Mouse (Mus musculus) embryonic facial prominence, embryonic 10.5 days (tissue): ENCODE data around the gene Hmx3. TPM values are rescaled to one million over a fixed set of nuclear protein-coding genes. Genes with fewer than 3 reads are reported as not detected.
A peak's percentile ranks its signal among the peaks of the same experiment; 100 is the strongest.

Experiments used
- DNase-seq: peaks from one replicate; pipeline ENCODE4 v3.0.0-alpha.2; 2017; ENCODE audit warnings: low spot score
- H3K27ac ChIP-seq: fragments of 300-500 bp; sonication (generic); replicated peaks from 2 replicates; pipeline ENCODE4 v1.5.1; 2016; ENCODE audit warnings: mild to moderate bottlenecking
- H3K27me3 ChIP-seq: fragments of 300-500 bp; sonication (generic); replicated peaks from 2 replicates; pipeline ENCODE4 v1.6.1; 2016; ENCODE audit warnings: low read depth, mild to moderate bottlenecking; ENCODE audit not compliant: poor library complexity, severe bottlenecking
- H3K36me3 ChIP-seq: fragments of 300-500 bp; sonication (generic); replicated peaks from 2 replicates; pipeline ENCODE4 v1.6.1; 2016; ENCODE audit warnings: mild to moderate bottlenecking, moderate library complexity
- H3K4me1 ChIP-seq: fragments of 300-500 bp; sonication (generic); 2 replicates; pipeline ENCODE4 v1.6.1; 2016
- H3K4me3 ChIP-seq: fragments of 300-500 bp; sonication (generic); 2 replicates; pipeline ENCODE4 v1.5.1; 2016; ENCODE audit warnings: mild to moderate bottlenecking, moderate library complexity
- H3K9me3 ChIP-seq: fragments of 300-500 bp; sonication (generic); 2 replicates; pipeline ENCODE4 v1.6.1; 2016; ENCODE audit warnings: mild to moderate bottlenecking
- WGBS: fragments of 180-500 bp; shearing (Covaris S2); methylation state at CpG from one replicate; pipeline ENCODE4 v1.1.7; 2016; 5-methylcytosine and 5-hydroxymethylcytosine counted together
- polyA plus RNA-seq: library from polyadenylated mRNA; unstranded; fragments of >200 nt; fragmentation: Nextera tagmentation; extraction: Ambion mirVana; gene quantifications from 2 replicates; pipeline ENCODE4 v1.2.1, GENCODE M21; 2016

The Hmx3 gene
- polyA plus RNA-seq, 1 experiment from 2014 or later: 0.10 TPM

GRCm38 (mm10) chr7:131551471-131551870, 8.8 kb downstream of the Hmx3 start:
- under 1% methylated on average over 4 of the region's 4 CpGs for WGBS
- peak; percentile 31 for DNase-seq

DNA sequence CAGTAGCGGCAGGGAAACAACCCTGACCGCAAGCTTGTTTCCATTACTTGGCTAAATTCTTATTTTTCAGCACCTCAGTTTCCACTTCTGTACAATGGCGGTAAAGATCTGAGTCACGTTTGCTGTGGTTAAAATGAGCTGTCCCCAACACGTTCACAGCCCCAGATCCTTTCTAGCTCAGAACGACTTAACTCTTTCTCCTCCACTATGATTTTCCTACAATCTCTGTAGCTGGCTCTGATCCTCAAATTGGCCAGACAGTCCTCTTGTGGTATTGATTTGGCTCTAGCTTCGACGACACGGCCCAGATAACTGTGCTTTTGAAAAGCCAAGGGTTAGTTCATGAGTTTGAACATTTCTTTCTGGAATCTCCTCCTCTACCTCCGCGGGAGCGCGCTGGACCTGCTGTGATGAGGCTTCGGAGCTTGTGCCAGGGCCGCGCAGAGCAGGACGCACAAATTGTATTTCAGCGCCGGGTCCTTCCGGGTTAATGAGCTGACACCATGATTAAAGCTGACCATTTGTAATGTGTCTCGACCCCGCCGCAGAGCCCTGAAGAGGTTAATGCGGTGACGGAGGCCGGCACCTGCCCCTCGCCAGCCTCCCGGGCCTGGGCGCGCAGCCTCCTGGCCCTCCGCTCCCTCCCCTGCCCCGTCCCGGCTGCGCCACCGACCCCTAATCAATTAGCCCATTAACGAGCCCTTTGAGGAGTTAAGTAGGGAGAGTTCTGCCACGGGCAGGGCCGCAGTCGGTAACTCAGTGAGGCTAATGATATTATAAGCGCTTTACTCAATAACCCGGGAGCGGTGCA, 9.5 kb downstream of the Hmx3 start:
- peaks cover 40% of the 10 kb centered on the region for H3K4me1 ChIP-seq
- H3K9me3 ChIP-seq: no peaks in the 10 kb centered on the region
- WGBS: under 1% methylated on average over 42 of the region's 42 CpGs
- H3K27me3 ChIP-seq: peaks cover 100% of the 10 kb centered on the region
- DNase-seq: peak; percentile 63
- H3K36me3 ChIP-seq: no peaks in the 10 kb centered on the region
- H3K4me3 ChIP-seq: peak overlapping the region; percentile 25; the same call in 1 of the 2 replicates
- H3K27ac ChIP-seq: no peak overlapping the region

More at GRCm38 (mm10) chr7:131551471-131551870, 8.8 kb downstream of the Hmx3 start:
- no peaks in the 10 kb centered on the region for H3K36me3 ChIP-seq
- H3K9me3 ChIP-seq: no peaks in the 10 kb centered on the region
- peaks cover 33% of the 10 kb centered on the region for H3K4me1 ChIP-seq
- no peak overlapping the region for H3K27ac ChIP-seq
- no peak overlapping the region for H3K4me3 ChIP-seq
- H3K27me3 ChIP-seq: peaks cover 100% of the 10 kb centered on the region

DNA sequence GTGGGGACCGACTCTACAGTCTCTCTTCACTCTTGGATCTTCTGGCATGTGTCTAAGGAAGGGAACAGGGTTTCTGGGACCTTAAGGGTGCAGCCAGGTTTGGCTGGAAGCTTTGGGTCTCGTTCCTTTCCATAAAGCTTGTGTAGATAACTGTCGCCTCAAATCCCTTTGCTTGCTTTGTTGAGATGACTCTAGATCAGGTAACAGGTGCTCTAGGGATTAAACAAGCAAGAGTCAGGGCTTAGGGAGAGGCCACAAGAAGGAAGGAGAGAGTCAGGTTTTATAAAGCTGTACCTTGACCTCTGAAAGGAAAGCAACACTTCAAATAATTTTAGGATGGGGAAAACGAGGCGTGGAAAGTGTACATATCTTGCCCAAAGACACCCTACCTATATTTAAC, 10.1 kb downstream of the Hmx3 start:
- H3K9me3 ChIP-seq: no peaks in the 10 kb centered on the region
- no peak for DNase-seq
- peaks cover 100% of the 10 kb centered on the region for H3K27me3 ChIP-seq
- no peaks in the 10 kb centered on the region for H3K36me3 ChIP-seq
- under 1% methylated on average over 5 of the region's 5 CpGs for WGBS
- no peak overlapping the region; the same call in 1 of the 2 replicates for H3K4me3 ChIP-seq
- H3K27ac ChIP-seq: no peak overlapping the region
- peaks cover 42% of the 10 kb centered on the region for H3K4me1 ChIP-seq

- Histone ChIP-seq H3K4me3 (peak overlapping the region; percentile 58), H3K4me1 (peaks cover 42% of the 10 kb centered on the region), H3K36me3 (no peaks in the 10 kb centered on the region), H3K9me3 (no peaks in the 10 kb centered on the region), H3K27me3 (peaks cover 100% of the 10 kb centered on the region), H3K27ac (0 out of 2 replicates have a peak overlapping the region, but pooled peaks have one; percentile 35)
- under 1% methylated on average over 38 of the region's 39 CpGs for WGBS
- peak; percentile 79 for DNase-seq
Observed at GRCm38 (mm10) chr7:131553771-131554175, 11.1 kb downstream of the Hmx3 start.

DNA sequence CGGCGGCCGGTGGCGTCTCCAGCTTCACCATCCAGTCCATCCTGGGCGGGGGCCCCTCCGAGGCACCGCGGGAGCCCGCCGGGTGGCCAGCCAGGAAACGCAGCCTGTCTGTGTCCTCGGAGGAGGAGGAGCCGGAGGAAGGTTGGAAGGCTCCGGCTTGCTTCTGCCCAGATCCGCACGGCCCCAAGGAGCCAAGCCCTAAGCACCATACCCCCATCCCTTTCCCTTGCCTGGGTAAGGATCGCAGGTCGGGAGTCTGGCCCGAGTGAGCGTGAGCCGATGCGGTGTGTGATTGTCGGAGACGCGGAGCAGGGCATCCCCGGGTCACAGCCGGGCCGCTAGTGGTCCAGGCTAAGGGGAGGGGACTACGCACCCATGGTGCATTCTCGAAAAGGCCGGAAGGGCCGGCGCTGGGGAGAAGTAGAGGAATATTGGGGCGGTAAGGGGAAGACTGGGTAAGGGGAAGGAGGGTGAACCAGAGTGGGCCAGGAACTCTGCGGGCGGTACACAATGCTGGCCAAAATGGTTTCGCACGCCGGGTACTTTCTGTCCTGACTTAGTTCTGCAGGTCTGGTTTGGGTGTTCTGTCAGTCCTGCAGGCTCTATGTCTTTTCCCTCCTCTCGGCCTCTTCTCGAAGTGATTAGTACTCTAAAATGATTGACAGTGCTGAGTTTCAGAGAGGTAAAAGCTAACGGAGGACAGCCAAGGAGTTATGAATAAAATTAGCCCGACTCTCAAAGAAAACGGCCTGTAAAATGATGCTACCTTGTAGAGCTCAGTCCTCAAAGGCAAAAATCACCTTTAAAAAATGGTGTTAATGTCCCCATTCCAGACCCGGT, 11.9 kb downstream of the Hmx3 start:
- H3K4me1 ChIP-seq: peaks cover 42% of the 10 kb centered on the region
- H3K27me3 ChIP-seq: peaks cover 100% of the 10 kb centered on the region
- no peaks in the 10 kb centered on the region for H3K36me3 ChIP-seq
- H3K9me3 ChIP-seq: no peaks in the 10 kb centered on the region
- under 1% methylated on average over 45 of the region's 45 CpGs for WGBS
- H3K27ac ChIP-seq: 0 out of 2 replicates have a peak overlapping the region, but pooled peaks have one; percentile 35
- peak overlapping the region; percentile 58 for H3K4me3 ChIP-seq
- peak; percentile 63 for DNase-seq

GRCm38 (mm10) chr7:131555301-131556081, 12.8 kb downstream of the Hmx3 start:
- peaks cover 91% of the 10 kb centered on the region for H3K27me3 ChIP-seq
- peak; percentile 76 for DNase-seq
- H3K36me3 ChIP-seq: no peaks in the 10 kb centered on the region
- peaks cover 42% of the 10 kb centered on the region for H3K4me1 ChIP-seq
- no peaks in the 10 kb centered on the region for H3K9me3 ChIP-seq
- under 1% methylated on average over 68 of the region's 68 CpGs for WGBS
- H3K27ac ChIP-seq: no peak overlapping the region
- H3K4me3 ChIP-seq: peak overlapping the region; percentile 28

DNA sequence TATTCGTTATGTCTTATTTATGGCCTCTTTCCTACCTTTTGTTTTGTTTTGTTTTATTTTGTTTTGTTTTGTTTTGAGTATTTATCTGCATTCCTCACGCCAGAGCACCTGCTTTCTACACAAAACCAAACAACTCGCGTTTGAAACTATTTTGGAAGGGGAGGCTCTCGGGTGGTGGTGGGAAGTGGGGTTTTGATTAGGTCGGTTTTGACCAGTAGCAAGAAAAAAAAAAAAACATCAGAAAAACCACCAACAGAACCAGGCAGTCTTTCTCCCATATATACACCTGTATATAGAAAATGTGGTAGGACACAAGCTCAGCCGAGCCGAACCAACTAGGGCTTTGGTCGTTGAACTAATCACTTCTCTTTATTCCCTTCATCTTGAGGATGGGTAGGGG, 13.4 kb downstream of the Hmx3 start:
- Histone ChIP-seq H3K27me3 (peaks cover 85% of the 10 kb centered on the region), H3K4me3 (peak overlapping the region; percentile 28), H3K36me3 (no peaks in the 10 kb centered on the region), H3K4me1 (peaks cover 43% of the 10 kb centered on the region), H3K27ac (no peak overlapping the region), H3K9me3 (no peaks in the 10 kb centered on the region)
- WGBS: under 1% methylated on average over 9 of the region's 9 CpGs
- DNase-seq: no peak

GRCm38 (mm10) chr7:131556541-131557271, 14.0 kb downstream of the Hmx3 start:
- Histone ChIP-seq H3K4me1 (peaks cover 49% of the 10 kb centered on the region), H3K36me3 (peaks cover under 1% of the 10 kb centered on the region), H3K27ac (no peak overlapping the region), H3K27me3 (peaks cover 79% of the 10 kb centered on the region), H3K9me3 (no peaks in the 10 kb centered on the region), H3K4me3 (peak overlapping the region; percentile 40)
- WGBS: under 1% methylated on average over 37 of the region's 37 CpGs
- DNase-seq: peak; percentile 69

DNA sequence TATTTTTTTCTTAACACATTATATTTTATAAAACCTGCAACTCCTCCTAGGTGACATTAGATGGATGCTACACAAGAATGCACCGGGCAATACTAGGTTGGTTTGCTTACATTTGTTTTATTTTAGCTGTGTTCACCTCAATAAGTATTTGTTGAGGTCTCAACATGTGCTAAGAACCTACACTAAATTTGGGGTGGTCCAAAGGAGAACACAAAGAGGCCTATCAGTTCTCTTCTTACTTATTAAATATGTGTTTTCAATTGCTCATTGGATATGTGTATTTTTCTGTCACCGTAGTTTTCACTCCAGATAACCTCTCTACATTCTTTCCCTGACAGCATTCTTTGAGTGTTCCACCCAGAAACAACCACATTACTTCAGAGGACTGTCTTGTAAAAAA, 15.1 kb downstream of the Hmx3 start:
- Histone ChIP-seq H3K27me3 (peaks cover 69% of the 10 kb centered on the region), H3K4me3 (no peak overlapping the region), H3K36me3 (peaks cover 11% of the 10 kb centered on the region), H3K9me3 (no peaks in the 10 kb centered on the region), H3K27ac (no peak overlapping the region), H3K4me1 (peaks cover 53% of the 10 kb centered on the region)
- 34% methylated on average over 2 of the region's 2 CpGs for WGBS
- DNase-seq: no peak

DNA sequence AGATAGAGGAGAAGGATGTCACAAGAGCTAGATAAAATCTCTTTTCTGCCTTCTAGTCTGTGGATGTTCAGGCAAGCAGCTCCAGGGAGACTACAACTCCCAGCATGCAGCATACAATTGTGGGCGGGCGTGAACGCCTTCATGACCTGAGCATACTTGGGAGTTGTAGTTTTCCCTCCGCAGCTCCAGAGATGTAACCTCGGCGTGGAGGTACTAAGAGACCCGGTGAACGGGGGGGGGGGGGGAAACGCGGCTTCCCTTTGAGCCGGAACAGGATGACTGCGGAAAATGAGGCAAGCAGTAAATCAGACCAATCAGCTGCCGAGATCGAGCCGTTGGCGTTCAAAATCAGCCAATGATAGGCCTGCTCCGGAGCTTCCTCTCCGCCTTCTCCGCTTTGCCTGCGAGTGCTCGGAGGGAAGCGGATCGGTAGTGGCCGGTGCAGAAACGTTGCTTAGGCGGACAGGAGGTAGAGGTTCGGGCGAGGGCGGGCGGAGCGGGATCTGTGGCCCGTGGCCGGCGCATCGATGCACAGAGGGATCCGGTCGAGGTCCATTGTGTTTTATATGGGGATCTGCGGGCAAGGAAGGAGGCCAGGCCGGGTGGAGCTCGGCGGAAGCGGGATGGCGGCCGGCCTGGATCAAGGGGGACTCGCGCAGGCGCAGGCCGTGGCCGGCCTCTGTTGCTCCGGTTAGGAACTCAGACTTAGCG, 17.5 kb downstream of the Hmx3 start, which contains the start of gene Bub3:
Gene Bub3 (plus strand): TSS at position 237 of the 711 bp plus-strand sequence.
- Histone ChIP-seq H3K36me3 (peaks cover 35% of the 10 kb centered on the region), H3K4me1 (peaks cover 41% of the 10 kb centered on the region), H3K27ac (peak within 1 kb of the TSS; percentile 99), H3K4me3 (peak within 1 kb of the TSS; percentile 78), H3K9me3 (no peaks in the 10 kb centered on the region), H3K27me3 (peaks cover 45% of the 10 kb centered on the region)
- WGBS: under 1% methylated on average over 51 of the region's 51 CpGs
- DNase-seq: peak; percentile 92

- H3K4me3 ChIP-seq: peak overlapping the region; percentile 78
- peaks cover 40% of the 10 kb centered on the region for H3K36me3 ChIP-seq
- peak overlapping the region; percentile 99 for H3K27ac ChIP-seq
- peaks cover 40% of the 10 kb centered on the region for H3K27me3 ChIP-seq
- no peaks in the 10 kb centered on the region for H3K9me3 ChIP-seq
- peaks cover 36% of the 10 kb centered on the region for H3K4me1 ChIP-seq
- DNase-seq: no peak
- under 1% methylated on average over 14 of the region's 14 CpGs for WGBS
Observed at GRCm38 (mm10) chr7:131560697-131561042, 18.0 kb downstream of the Hmx3 start.
